Mouse (Mus musculus) forebrain, embryonic 12.5 days (tissue): ENCODE measurements around the gene Smok2a. TPM values are rescaled to one million over a fixed set of nuclear protein-coding genes. Genes with fewer than 3 reads are reported as not detected.
A peak's percentile ranks its signal among the peaks of the same experiment; 100 is the strongest.
"Not testable (repeated sequence)": the region's sequence is repeated elsewhere in the genome, so short reads cannot be mapped to it uniquely, and the experiment has no call there.

ENCODE experiments used
- ATAC-seq: fragments of 200-750 bp; cut with Nextera tagmentation; 2 replicates; pipeline ENCODE4 v1.8.0; 2017; ENCODE audit warnings: moderate TSS enrichment; ENCODE audit not compliant: low FRiP score
- H3K27ac ChIP-seq: fragments of 300-500 bp; sonication (generic); 2 replicates; pipeline ENCODE4 v1.5.1; 2016; ENCODE audit warnings: mild to moderate bottlenecking
- H3K27me3 ChIP-seq: fragments of 300-500 bp; sonication (generic); 2 replicates; pipeline ENCODE4 v1.6.1; 2016; ENCODE audit warnings: mild to moderate bottlenecking
- H3K36me3 ChIP-seq: fragments of 300-500 bp; sonication (generic); replicated peaks from 2 replicates; pipeline ENCODE4 v1.6.1; 2016; ENCODE audit warnings: mild to moderate bottlenecking
- H3K4me1 ChIP-seq: fragments of 300-500 bp; sonication (generic); 2 replicates; pipeline ENCODE4 v1.6.1; 2016
- H3K4me2 ChIP-seq: fragments of 300-500 bp; sonication (generic); 2 replicates; pipeline ENCODE4 v1.6.1; 2016; ENCODE audit warnings: mild to moderate bottlenecking, moderate library complexity
- H3K4me3 ChIP-seq: fragments of 300-500 bp; sonication (generic); replicated peaks from 2 replicates; pipeline ENCODE4 v1.5.1; 2016; ENCODE audit warnings: mild to moderate bottlenecking
- H3K9ac ChIP-seq: fragments of 300-500 bp; sonication (generic); 2 replicates; pipeline ENCODE4 v1.6.1; 2016; ENCODE audit warnings: mild to moderate bottlenecking
- H3K9me3 ChIP-seq: fragments of 300-500 bp; sonication (generic); 2 replicates; pipeline ENCODE4 v1.6.1; 2016
- WGBS: fragments of 180-500 bp; shearing (Covaris S2); methylation state at CpG from one replicate; pipeline ENCODE4 v1.1.7; 2016; 5-methylcytosine and 5-hydroxymethylcytosine counted together
- polyA plus RNA-seq: library from polyadenylated mRNA; unstranded; fragments of >200 nt; fragmentation: Nextera tagmentation; extraction: Ambion mirVana; gene quantifications from 2 replicates; pipeline ENCODE4 v1.2.1, GENCODE M21; 2016

Gene Smok2a
- polyA plus RNA-seq, 1 experiment from 2014 or later, result not detected

GRCm38 (mm10) chr17:13239461-13239860 is 18.5 kb downstream of the Smok2a start:
- not testable (repeated sequence) for H3K36me3 ChIP-seq, H3K4me2 ChIP-seq, H3K27ac ChIP-seq, H3K27me3 ChIP-seq, H3K4me3 ChIP-seq, H3K9ac ChIP-seq, H3K4me1 ChIP-seq
- WGBS, result 86% methylated on average over 4 of the region's 4 CpGs
- peak; percentile 27; the same call in 1 of the 2 replicates for ATAC-seq
- peaks cover 53% of the 10 kb centered on the region for H3K9me3 ChIP-seq

- not testable (repeated sequence) for H3K27me3 ChIP-seq, H3K9ac ChIP-seq, H3K27ac ChIP-seq, H3K4me3 ChIP-seq, ATAC-seq, H3K36me3 ChIP-seq, H3K4me2 ChIP-seq, H3K4me1 ChIP-seq
- 86% methylated on average over 7 of the region's 13 CpGs for WGBS
- peaks cover 39% of the 10 kb centered on the region for H3K9me3 ChIP-seq
Measured at GRCm38 (mm10) chr17:13240807-13241727, 20.1 kb downstream of the Smok2a start.

GRCm38 (mm10) chr17:13254786-13255185 is 33.8 kb downstream of the Smok2a start:
- H3K4me1 ChIP-seq, H3K27me3 ChIP-seq, H3K36me3 ChIP-seq, H3K27ac ChIP-seq, H3K9ac ChIP-seq, H3K4me3 ChIP-seq, H3K4me2 ChIP-seq: not testable (repeated sequence)
- 64% methylated on average over 1 of the region's 5 CpGs for WGBS
- ATAC-seq, result 0 out of 2 replicates have a peak, but pooled peaks have one; percentile 41
- H3K9me3 ChIP-seq, result peaks cover 15% of the 10 kb centered on the region

Other genes with a start within 250 kb of the Smok2a start
- gene Wtap, start 227.0 kb upstream of the Smok2a start, polyA plus RNA-seq, result 87.7 and 111 TPM in 2 replicates
- 105 and 109 TPM in 2 replicates for gene Sod2, start 214.3 kb upstream of the Smok2a start, polyA plus RNA-seq
- not detected in 2 replicates for gene Gpr31b, start 168.9 kb upstream of the Smok2a start, polyA plus RNA-seq
- 0.15 and 0.41 TPM in 2 replicates for gene Tcp10b, start 160.1 kb upstream of the Smok2a start, polyA plus RNA-seq
- gene Unc93a, start 89.4 kb upstream of the Smok2a start, polyA plus RNA-seq, result not detected in 2 replicates
- not detected in 2 replicates for gene Smok2b, start 9.1 kb downstream of the Smok2a start, polyA plus RNA-seq
- not detected in 2 replicates for gene Tcp10c, start 133.4 kb downstream of the Smok2a start, polyA plus RNA-seq